Mouse (Mus musculus) liver, adult 2 months (tissue): ENCODE results near the gene Deup1.

Experiments
- CTCF ChIP-seq: fragments of 200-500 bp; IDR thresholded peaks from 2 replicates; pipeline ENCODE4 v1.5.1; 2011; ENCODE audit warnings: low read depth, low read length, control low read depth
- POLR2A ChIP-seq: fragments of 200-500 bp; IDR thresholded peaks from 2 replicates; pipeline ENCODE4 v1.6.1; 2011; ENCODE audit warnings: low read length, control low read depth; ENCODE audit not compliant: insufficient read depth; ENCODE audit errors: extremely low read depth

DNA sequence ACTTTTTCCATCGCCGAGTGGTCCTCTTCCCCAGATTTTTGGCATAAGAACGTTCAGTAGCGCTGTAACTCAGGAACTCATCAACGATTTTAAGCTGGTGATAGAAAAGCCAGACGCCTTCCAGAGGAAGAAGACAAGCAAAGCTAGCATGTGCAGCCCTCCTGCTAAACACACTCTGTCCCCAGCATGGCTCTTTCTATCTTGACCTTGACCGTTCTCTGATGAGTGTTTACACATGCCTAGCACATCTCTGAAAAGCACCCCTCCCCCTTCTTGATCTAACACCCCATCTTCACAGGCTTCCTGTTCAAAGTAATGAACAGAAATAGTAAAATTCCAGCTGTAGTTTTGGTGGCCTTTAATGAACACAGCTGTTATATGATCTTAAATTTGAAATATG lies 99.4 kb downstream of the Deup1 start:
- TF ChIP-seq POLR2A = no peak
- TF ChIP-seq CTCF = no peak
